Mouse (Mus musculus) embryonic fibroblast, embryonic 13.5 days (primary cell): ENCODE measurements at regions not wholly inside any gene's neighbourhood (a gene's known extent, or its start where the extent isn't known, plus 50 kb on each side); places are given as distances from the start of the nearest gene placed in this dataset.
A peak's percentile ranks its signal among the peaks of the same experiment; 100 is the strongest.

Experiments used
- CTCF ChIP-seq: IDR thresholded peaks from 2 replicates; pipeline ENCODE4 v1.5.1; 2011; ENCODE audit warnings: mild to moderate bottlenecking, control low read depth, low read length, moderate library complexity, borderline replicate concordance; ENCODE audit not compliant: insufficient read depth
- POLR2A ChIP-seq: IDR thresholded peaks from 2 replicates; pipeline ENCODE4 v1.6.1; 2011; ENCODE audit warnings: low read depth, mild to moderate bottlenecking, control low read depth, low read length, moderate library complexity

GRCm38 (mm10) chr13:100892204-100892603 lies 59.0 kb upstream of the Slc30a5 start:
- TF ChIP-seq CTCF (peak; percentile 98), POLR2A (no peak)
